Mouse (Mus musculus) CH12.LX (cell line): Measurements from ENCODE around the gene Dnm2. TPM values are rescaled to one million over a fixed set of nuclear protein-coding genes. Genes with fewer than 3 reads are reported as not detected.

Experiments used
- DNase-seq: peaks from one replicate; pipeline ENCODE4 v3.0.0-alpha.2; 2013; ENCODE audit errors: extremely low read depth
- H3K27ac ChIP-seq: 2 replicates; pipeline ENCODE4 v1.5.1; 2012; ENCODE audit warnings: low read depth, mild to moderate bottlenecking, control low read depth, moderate library complexity; ENCODE audit not compliant: insufficient read depth
- H3K27me3 ChIP-seq: replicated peaks from 2 replicates; pipeline ENCODE3; 2012; ENCODE audit warnings: inconsistent platforms
- H3K36me3 ChIP-seq, 2 experiments: replicated peaks in 1 of 2; 2 replicates each; pipeline versions ENCODE3 to v1.6.1; 2012; ENCODE audit warnings: inconsistent platforms in 1 of 2, low read length in 1 of 2, mild to moderate bottlenecking in 1 of 2, mixed read lengths in 1 of 2, moderate library complexity in 1 of 2; ENCODE audit not compliant: control insufficient read depth in 1 of 2, insufficient read depth in 1 of 2
- H3K4me1 ChIP-seq, 2 experiments: 2 replicates each; pipeline ENCODE4 v1.6.1; 2012; ENCODE audit warnings: inconsistent platforms in 1 of 2, moderate library complexity in 1 of 2; ENCODE audit not compliant: insufficient read depth in 2 of 2, control insufficient read depth in 1 of 2
- H3K4me2 ChIP-seq: 2 replicates; pipeline ENCODE4 v1.6.1; 2012; ENCODE audit warnings: low read depth, mild to moderate bottlenecking, control low read depth; ENCODE audit not compliant: poor library complexity, insufficient read depth, severe bottlenecking
- H3K4me3 ChIP-seq, 3 experiments: fragments of 150-350 bp in 1 of 3; sonication (generic) in 1 of 3; replicated peaks in 1 of 3; 2 replicates each; pipeline versions ENCODE3 to v1.5.1; 2011 to 2012; ENCODE audit warnings: low read depth in 2 of 3, low read length in 2 of 3, mild to moderate bottlenecking in 2 of 3, moderate library complexity in 2 of 3, control low read depth in 1 of 3, improper control_type of control experiment in 1 of 3, inconsistent platforms in 1 of 3, mixed read lengths in 1 of 3; ENCODE audit not compliant: poor library complexity in 1 of 3
- H3K79me2 ChIP-seq: replicated peaks from 2 replicates; pipeline ENCODE4 v1.6.1; 2012; ENCODE audit warnings: mild to moderate bottlenecking, moderate library complexity; ENCODE audit not compliant: control insufficient read depth, poor library complexity, insufficient read depth, severe bottlenecking; ENCODE audit errors: extremely low read depth
- H3K9ac ChIP-seq: 2 replicates; pipeline ENCODE4 v1.6.1; 2012; ENCODE audit warnings: low read depth, mild to moderate bottlenecking, control low read depth, moderate library complexity; ENCODE audit not compliant: insufficient read depth
- H3K9me3 ChIP-seq: replicated peaks from 2 replicates; pipeline ENCODE3; 2012; ENCODE audit warnings: low read length, inconsistent platforms, mixed read lengths
- BHLHE40 ChIP-seq: IDR thresholded peaks from 2 replicates; pipeline ENCODE4 v1.6.1; 2011; ENCODE audit warnings: mild to moderate bottlenecking, low read depth, low read length, improper control_type of control experiment
- CHD1 ChIP-seq: IDR thresholded peaks from 2 replicates; pipeline ENCODE4 v1.6.1; 2012; ENCODE audit warnings: low read depth, low read length, improper control_type of control experiment, inconsistent platforms
- CHD2 ChIP-seq: IDR thresholded peaks from 2 replicates; pipeline ENCODE4 v1.6.1; 2011; ENCODE audit warnings: low read length, improper control_type of control experiment
- CTCF ChIP-seq, 2 experiments: IDR thresholded peaks in 1 of 2; conservative IDR thresholded peaks in 1 of 2; 2 replicates each; pipeline ENCODE4 v1.5.1; 2011 to 2012; ENCODE audit warnings: low read depth in 2 of 2, low read length in 2 of 2, improper control_type of control experiment in 1 of 2, inconsistent platforms in 1 of 2, mild to moderate bottlenecking in 1 of 2, moderate library complexity in 1 of 2
- E2F4 ChIP-seq: IDR thresholded peaks from 2 replicates; pipeline ENCODE4 v1.6.1; 2011; ENCODE audit warnings: low read depth, low read length, improper control_type of control experiment; ENCODE audit not compliant: insufficient replicate concordance
- ELF1 ChIP-seq: IDR thresholded peaks from 2 replicates; pipeline ENCODE4 v1.6.1; 2014; ENCODE audit warnings: low read depth, mild to moderate bottlenecking, inconsistent platforms, low read length, improper control_type of control experiment
- EP300 ChIP-seq: IDR thresholded peaks from 2 replicates; pipeline ENCODE4 v1.6.1; 2011; ENCODE audit warnings: low read length, improper control_type of control experiment
- ETS1 ChIP-seq: conservative IDR thresholded peaks from 2 replicates; pipeline ENCODE4 v1.6.1; 2012; ENCODE audit warnings: low read depth, mild to moderate bottlenecking, inconsistent platforms, low read length, improper control_type of control experiment, moderate library complexity
- GABPA ChIP-seq: IDR thresholded peaks from 2 replicates; pipeline ENCODE4 v1.6.1; 2012; ENCODE audit warnings: low read depth, low read length, improper control_type of control experiment, inconsistent platforms; ENCODE audit not compliant: insufficient replicate concordance
- IRF4 ChIP-seq: IDR thresholded peaks from 2 replicates; pipeline ENCODE4 v1.6.1; 2014; ENCODE audit warnings: low read depth, mild to moderate bottlenecking, inconsistent platforms, low read length, improper control_type of control experiment
- JUN ChIP-seq: IDR thresholded peaks from 2 replicates; pipeline ENCODE4 v1.6.1; 2011; ENCODE audit warnings: low read depth, mild to moderate bottlenecking, low read length, improper control_type of control experiment, moderate library complexity; ENCODE audit not compliant: insufficient read depth
- KAT2A ChIP-seq: IDR thresholded peaks from 2 replicates; pipeline ENCODE4 v1.6.1; 2012; ENCODE audit warnings: low read length, improper control_type of control experiment, inconsistent platforms; ENCODE audit not compliant: insufficient replicate concordance
- MAFK ChIP-seq: IDR thresholded peaks from 2 replicates; pipeline ENCODE4 v1.6.1; 2011; ENCODE audit warnings: low read length, improper control_type of control experiment; ENCODE audit not compliant: insufficient replicate concordance
- MAZ ChIP-seq: IDR thresholded peaks from 2 replicates; pipeline ENCODE4 v1.6.1; 2012; ENCODE audit warnings: low read depth, mild to moderate bottlenecking, inconsistent platforms, low read length, improper control_type of control experiment, moderate library complexity
- MEF2A ChIP-seq: IDR thresholded peaks from 2 replicates; pipeline ENCODE4 v1.6.1; 2014; ENCODE audit warnings: low read depth, mild to moderate bottlenecking, inconsistent platforms, low read length, improper control_type of control experiment, borderline replicate concordance
- MXI1 ChIP-seq: IDR thresholded peaks from 2 replicates; pipeline ENCODE4 v1.6.1; 2011; ENCODE audit warnings: mild to moderate bottlenecking, low read depth, low read length, improper control_type of control experiment
- MYC ChIP-seq: IDR thresholded peaks from 2 replicates; pipeline ENCODE4 v1.6.1; 2011; ENCODE audit warnings: low read depth, mild to moderate bottlenecking, improper control_type of control experiment, low read length
- NRF1 ChIP-seq: IDR thresholded peaks from 2 replicates; pipeline ENCODE4 v1.6.1; 2014; ENCODE audit warnings: low read depth, mild to moderate bottlenecking, inconsistent platforms, low read length, improper control_type of control experiment, moderate library complexity
- POLR2A ChIP-seq: IDR thresholded peaks from 2 replicates; pipeline ENCODE4 v1.6.1; 2011; ENCODE audit warnings: low read depth, mild to moderate bottlenecking, improper control_type of control experiment, low read length
- RAD21 ChIP-seq: IDR thresholded peaks from 2 replicates; pipeline ENCODE4 v1.6.1; 2011; ENCODE audit warnings: low read depth, mild to moderate bottlenecking, low read length, improper control_type of control experiment, moderate library complexity
- RCOR1 ChIP-seq: conservative IDR thresholded peaks from 2 replicates; pipeline ENCODE4 v1.6.1; 2012; ENCODE audit warnings: low read depth, mild to moderate bottlenecking, inconsistent platforms, low read length, improper control_type of control experiment
- SIN3A ChIP-seq: IDR thresholded peaks from 2 replicates; pipeline ENCODE4 v1.6.1; 2012; ENCODE audit warnings: low read length, improper control_type of control experiment, inconsistent platforms
- ZC3H11A ChIP-seq: IDR thresholded peaks from 2 replicates; pipeline ENCODE4 v1.6.1; 2012; ENCODE audit warnings: low read depth, mild to moderate bottlenecking, inconsistent platforms, low read length, improper control_type of control experiment
- ZMIZ1 ChIP-seq: IDR thresholded peaks from 2 replicates; pipeline ENCODE4 v1.6.1; 2012; ENCODE audit warnings: low read depth, mild to moderate bottlenecking, inconsistent platforms, low read length, improper control_type of control experiment
- ZNF384 ChIP-seq: IDR thresholded peaks from 2 replicates; pipeline ENCODE4 v1.6.1; 2012; ENCODE audit warnings: low read depth, low read length, improper control_type of control experiment, inconsistent platforms
- dilution Hi-C: fragments of 300-500 bp; cut with MboI; formaldehyde crosslinking; loops from 2 replicates; pipeline ENCODE4 v1.14.3; 2020; ENCODE audit warnings: low sequenced_read_pairs; ENCODE audit not compliant: extremely low pct_unique_long_range_greater_than_20kb, extremely low pct_ligation_motif_present
- in situ Hi-C: fragments of 300-500 bp; cut with MboI; formaldehyde crosslinking; loops from 3 replicates; pipeline ENCODE4 v1.14.3; 2019; ENCODE audit warnings: low sequenced_read_pairs, low pct_ligation_motif_present, low pct_unique_long_range_greater_than_20kb, mixed read lengths
- polyA plus RNA-seq: library from polyadenylated mRNA; unstranded; fragments of >175 nt; gene quantifications from 2 replicates; pipeline ENCODE4 v1.2.1, GENCODE M21; 2012; ENCODE audit warnings: low read depth; ENCODE audit not compliant: insufficient read length
- total RNA-seq, 2 experiments: library from RNA; depleted of rRNA; stranded (reverse); fragments of 300-350 nt in 1 of 2; fragments of >200 nt in 1 of 2; gene quantifications; 2 replicates each; pipeline ENCODE4 v1.2.3; 2012 to 2014

The Dnm2 gene
- total and polyA plus RNA-seq, 3 experiments, result 36.4 to 64.3 (median 55.4) TPM

DNA sequence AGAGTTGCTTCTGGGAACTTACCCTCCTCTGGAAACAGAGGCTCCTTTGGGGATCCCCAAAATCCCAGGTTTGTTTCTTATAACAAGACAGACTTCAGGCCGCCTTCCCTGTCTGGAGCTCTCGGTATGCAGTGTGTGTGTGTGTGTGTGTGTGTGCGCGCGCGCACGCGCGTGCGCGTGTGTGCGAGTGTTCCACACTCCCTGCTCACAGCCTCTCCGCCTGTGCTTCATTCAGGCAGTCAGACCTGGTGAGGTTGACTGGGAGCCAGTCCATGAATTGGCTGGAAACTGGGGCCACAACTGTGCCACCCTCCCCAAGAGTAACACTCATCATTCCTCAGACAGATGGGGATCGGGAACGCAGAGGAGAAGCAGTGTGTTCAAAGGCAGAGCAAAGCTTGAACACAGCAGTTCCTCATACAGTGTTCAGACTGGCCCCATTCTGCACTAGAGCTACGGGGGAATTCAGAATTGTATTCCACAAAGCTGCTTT lies 72.4 kb downstream of the Dnm2 start:
- Histone ChIP-seq H3K4me3 (no peak overlapping the region), H3K36me3 (peaks cover 59 to 82% of the 10 kb centered on the region in 2 experiments), H3K4me1 (peaks cover 13 to 18% of the 10 kb centered on the region in 2 experiments), H3K27me3 (no peaks in the 10 kb centered on the region), H3K4me2 (no peak overlapping the region)
- DNase-seq, result no peak
- TF ChIP-seq ETS1, result no peak
- no peak for TF ChIP-seq RCOR1
- TF ChIP-seq MYC, result no peak
- no peak for TF ChIP-seq MAZ
- TF ChIP-seq RAD21, result no peak
- no peak for TF ChIP-seq EP300
- no peak for TF ChIP-seq CHD1
- no peak for TF ChIP-seq BHLHE40
- no peak for TF ChIP-seq SIN3A
- no peak for TF ChIP-seq ZC3H11A
- TF ChIP-seq CHD2, result no peak
- no peak for TF ChIP-seq CTCF (conservative IDR thresholded peaks at IDR 0.05 in 1 of 2, IDR thresholded peaks at IDR 0.05 in 1 of 2; ENCODE audit: low read depth in 2 of 2, low read length in 2 of 2)
- TF ChIP-seq POLR2A, result no peak
- TF ChIP-seq, all 38 proteins: peak for 0
- H3K27ac ChIP-seq, result no peak overlapping the region
- in situ Hi-C loops (no loop called here), dilution Hi-C loops (no loop called here)
- no peaks in the 10 kb centered on the region for H3K79me2 ChIP-seq
- no peaks in the 10 kb centered on the region for H3K9me3 ChIP-seq
- no peak overlapping the region for H3K9ac ChIP-seq

DNA sequence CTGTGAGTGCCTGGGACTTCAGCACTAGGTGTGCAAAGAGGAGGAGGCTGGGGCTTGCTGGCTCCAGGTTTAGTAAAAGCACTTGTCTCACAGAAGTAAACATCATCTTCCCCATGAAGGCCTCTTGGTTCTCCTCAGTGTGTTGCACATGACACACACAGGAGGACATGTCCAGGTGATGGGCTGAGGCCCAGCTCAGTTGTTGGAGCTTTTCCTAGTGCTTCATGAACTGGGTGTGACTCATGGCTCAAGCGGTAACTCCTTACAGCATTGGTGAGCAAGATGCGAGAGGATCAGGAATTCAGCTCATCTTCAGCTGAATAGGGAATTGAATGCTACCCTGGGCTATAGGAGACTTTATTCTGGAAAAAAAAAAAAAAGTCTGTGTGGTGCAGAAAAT lies 73.0 kb downstream of the Dnm2 start:
- H3K36me3 ChIP-seq, result peaks cover 57 to 83% of the 10 kb centered on the region in 2 experiments
- no peaks in the 10 kb centered on the region for H3K27me3 ChIP-seq
- dilution Hi-C loops (no loop called here), in situ Hi-C loops (no loop called here)
- no peak overlapping the region for H3K9ac ChIP-seq
- H3K79me2 ChIP-seq, result no peaks in the 10 kb centered on the region
- peaks cover 13 to 18% of the 10 kb centered on the region in 2 experiments for H3K4me1 ChIP-seq
- DNase-seq, result no peak
- H3K4me3 ChIP-seq, result no peak overlapping the region
- H3K27ac ChIP-seq, result no peak overlapping the region
- no peak for TF ChIP-seq JUN
- TF ChIP-seq RAD21, result no peak
- H3K4me2 ChIP-seq, result no peak overlapping the region
- H3K9me3 ChIP-seq, result no peaks in the 10 kb centered on the region

DNA sequence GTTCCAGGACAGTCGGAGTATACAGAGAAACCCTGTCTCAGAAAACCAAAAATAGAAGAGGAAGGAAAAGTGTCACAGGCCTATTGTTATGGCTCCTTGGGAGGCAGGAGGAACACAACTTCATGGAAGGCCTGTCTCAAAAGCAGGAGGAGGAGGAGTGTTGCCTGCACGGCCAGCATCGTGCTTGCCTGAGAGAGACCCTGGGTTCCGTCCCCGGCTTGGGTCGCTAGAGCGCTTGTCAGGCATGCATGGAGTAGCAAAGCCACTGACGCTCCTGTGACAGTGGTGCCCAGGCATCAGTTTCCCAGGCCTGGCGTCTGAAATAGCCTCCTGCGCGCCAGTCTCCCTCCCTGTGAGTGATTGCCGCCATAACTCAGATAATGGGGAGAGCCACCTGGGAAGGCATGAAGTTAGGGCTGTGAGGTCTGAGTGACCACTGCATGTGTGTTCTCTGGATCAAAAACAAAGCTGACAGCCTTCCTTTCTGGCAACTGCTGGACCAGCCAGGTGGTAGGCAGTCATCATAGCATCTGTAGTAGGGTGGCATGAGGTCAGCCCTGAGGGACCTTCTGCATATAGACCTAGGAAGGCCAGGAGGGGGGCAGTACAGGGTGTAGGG lies 73.7 kb downstream of the Dnm2 start:
- dilution Hi-C loops, result no loop called here
- in situ Hi-C loops, result no loop called here
- TF ChIP-seq E2F4 (no peak), CTCF (conservative IDR thresholded peaks at IDR 0.05 in 1 of 2, IDR thresholded peaks at IDR 0.05 in 1 of 2; ENCODE audit: low read depth in 2 of 2, low read length in 2 of 2) (no peak), ZNF384 (no peak), GABPA (no peak), MEF2A (no peak), NRF1 (no peak), ELF1 (no peak), ZMIZ1 (no peak), IRF4 (no peak), KAT2A (no peak), JUN (no peak), RAD21 (no peak), MXI1 (no peak), MAFK (no peak)

More for the DNA sequence above, 73.7 kb downstream of the Dnm2 start:
- H3K4me3 ChIP-seq, result no peak overlapping the region
- H3K4me2 ChIP-seq, result no peak overlapping the region
- no peaks in the 10 kb centered on the region for H3K27me3 ChIP-seq
- no peaks in the 10 kb centered on the region for H3K9me3 ChIP-seq
- peaks cover 58 to 83% of the 10 kb centered on the region in 2 experiments for H3K36me3 ChIP-seq
- H3K9ac ChIP-seq, result no peak overlapping the region
- DNase-seq, result no peak
- H3K79me2 ChIP-seq, result no peaks in the 10 kb centered on the region
- peaks cover 9 to 11% of the 10 kb centered on the region in 2 experiments for H3K4me1 ChIP-seq
- H3K27ac ChIP-seq, result no peak overlapping the region
